Mouse (Mus musculus) thymus, postnatal 10 days (tissue): Measurements from ENCODE around the gene Anapc5.
A peak's percentile ranks its signal among the peaks of the same experiment; 100 is the strongest.

ENCODE experiments used
- DNase-seq, 2 experiments: peaks; one replicate each; pipeline ENCODE4 v3.0.0; 2021; ENCODE audit warnings: low spot score in 2 of 2

Anapc5 gene

DNA sequence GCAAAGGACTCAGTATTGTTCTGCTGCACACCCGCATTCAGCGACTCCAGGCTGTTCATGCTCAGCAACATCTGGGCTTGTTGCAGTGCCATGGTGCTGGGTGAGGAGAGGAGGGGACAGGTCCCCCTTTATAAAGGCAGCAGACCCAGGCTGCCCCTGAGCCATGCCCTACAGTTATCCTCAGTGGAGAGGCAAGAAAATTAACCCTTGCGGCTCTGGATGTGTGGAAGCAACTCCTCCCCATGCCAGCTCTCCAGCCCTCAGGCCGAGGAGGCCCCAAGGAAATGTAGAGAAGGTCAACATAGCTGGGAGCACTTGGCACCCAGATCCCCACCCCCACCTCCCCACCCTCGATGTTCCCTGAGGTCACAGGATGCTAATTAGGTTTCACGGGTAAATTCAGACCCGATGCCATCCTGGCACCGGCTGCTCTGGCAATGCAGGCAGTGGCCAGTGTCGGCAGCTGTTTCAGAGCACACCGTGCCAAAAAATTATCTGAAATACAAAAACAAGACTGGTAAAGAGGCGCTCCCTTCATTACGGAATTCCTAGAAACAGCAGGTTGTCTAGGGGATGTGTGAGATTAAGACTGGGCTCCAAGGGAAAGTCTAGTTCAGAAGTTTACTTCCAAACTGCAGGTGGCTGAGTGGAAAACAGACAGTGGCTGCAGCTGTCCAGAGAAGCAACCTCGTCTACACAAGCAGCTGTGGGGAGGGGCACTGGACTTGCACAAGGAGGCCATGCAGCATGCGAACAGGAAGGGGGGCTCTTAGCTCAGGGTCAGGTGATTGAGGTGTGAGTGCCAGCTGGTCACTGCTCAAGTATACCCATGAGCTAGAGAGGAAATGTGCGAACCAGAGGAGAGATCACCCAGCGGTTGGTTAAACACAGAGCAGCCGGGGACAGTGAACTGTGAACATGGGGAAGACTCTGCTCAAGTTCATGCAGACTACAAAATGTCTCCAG, 21.5 kb downstream of the Anapc5 start:
- no peak for DNase-seq

DNA sequence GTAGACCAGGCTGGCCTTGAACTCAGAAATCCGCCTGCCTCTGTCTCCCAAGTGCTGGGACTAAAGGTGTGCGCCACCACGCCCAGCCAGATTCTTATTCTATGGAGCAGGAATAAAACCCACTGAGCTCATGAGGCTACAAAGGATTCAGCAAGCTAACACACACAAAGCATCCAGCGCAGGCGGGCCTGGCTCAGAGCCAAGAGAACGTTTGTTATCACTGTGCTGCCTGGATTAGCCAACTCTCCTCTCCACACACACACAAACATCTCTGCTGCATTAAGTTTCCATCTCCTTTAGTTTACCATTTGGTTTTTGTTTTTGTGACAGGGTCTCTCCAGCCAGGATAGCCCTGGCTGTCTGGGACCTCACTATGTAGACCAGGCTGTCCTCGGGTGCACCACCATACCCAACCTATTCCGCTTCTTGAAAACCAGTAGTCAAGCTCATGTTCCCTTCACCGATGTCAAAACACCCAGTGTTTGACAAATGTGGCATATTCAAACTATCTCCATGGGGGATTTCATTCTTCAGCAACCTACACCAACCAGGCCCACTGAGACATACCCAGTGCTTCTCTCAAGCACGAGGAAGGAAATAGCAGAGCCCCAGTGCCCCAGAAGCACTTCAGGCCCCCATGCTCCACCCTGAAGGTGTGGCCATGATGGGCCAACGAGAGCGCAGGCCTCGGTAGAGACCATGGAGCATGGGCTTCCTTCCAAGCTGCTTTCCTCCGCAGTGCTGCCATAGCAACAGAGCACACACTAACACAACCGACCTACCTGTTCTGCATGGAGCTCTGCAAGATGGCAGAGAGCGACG, 22.4 kb downstream of the Anapc5 start:
- no peak for DNase-seq

DNA sequence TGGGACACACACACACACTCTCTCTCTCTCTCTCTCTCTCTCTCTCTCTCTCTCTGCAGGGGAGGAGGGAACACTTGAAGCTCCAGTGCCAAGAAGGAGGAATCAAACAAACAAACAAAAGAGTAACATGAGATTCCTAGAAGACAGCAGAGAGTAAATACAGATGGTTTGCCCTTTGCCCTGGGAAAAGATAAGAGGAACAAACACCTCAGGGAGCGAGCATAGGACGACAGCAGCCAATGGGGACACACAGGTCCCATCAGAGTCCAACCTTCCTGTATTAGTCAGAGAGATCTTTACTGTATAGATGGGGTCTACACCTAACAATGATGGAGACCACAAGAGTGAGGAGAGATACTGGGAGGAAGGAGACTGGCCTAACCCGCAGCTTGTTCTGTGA, 23.3 kb downstream of the Anapc5 start:
- no peak for DNase-seq

DNA sequence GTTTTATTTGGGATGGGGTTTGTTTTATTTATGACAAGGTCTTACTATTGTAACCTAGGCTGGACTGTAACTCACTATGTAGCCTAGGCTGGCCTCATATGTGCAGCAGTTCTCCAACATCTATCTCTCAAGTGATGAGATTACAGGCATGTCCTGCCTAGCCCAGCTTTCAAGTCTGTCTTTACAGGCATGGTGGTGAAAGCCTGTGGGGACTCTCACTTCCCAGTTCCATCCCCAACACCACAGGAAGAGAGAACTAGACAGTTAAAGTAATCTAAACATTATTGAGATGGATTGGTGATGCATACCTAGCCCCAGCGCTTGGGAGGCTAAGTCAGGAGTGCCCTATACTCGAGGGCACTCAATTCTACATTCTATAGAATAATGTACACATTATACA, 32.4 kb downstream of the Anapc5 start:
- DNase-seq, result no peak

DNA sequence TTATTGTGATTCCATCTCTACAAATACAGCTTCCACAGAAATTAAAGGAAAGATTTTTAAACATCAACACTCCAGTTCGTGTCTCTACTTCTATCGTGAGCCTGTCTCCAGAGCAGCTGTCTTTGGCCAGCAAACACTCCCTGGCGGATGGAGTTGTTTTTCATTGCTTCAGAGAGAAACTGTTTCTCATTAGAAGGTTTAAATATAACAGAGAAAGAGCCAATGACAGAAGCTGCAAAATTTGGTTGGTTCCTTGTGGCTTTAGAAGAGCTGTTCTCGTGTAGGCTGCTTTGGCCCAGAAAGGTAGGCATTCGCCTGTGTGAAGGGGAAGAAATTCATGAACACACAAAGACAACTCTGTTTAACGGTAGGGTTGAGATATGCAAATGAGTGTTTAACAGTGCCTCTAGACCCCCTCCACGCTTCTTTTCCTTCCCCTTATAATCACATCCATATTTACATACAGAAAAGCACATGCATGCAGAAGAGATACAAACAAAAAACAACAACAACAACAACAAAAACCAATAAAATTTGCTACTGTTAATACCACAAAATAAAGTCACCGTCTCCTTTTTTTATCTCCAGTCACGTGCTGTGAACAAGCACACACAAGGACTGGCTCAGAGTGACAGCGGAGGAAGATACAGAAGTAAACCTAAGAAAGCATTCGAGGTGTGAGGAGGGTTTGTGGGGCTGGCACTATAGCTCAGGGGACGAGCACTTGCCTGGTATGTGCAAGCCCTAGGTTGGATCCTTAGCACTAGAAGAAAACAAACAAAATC, 34.9 kb downstream of the Anapc5 start:
- no peak for DNase-seq

DNA sequence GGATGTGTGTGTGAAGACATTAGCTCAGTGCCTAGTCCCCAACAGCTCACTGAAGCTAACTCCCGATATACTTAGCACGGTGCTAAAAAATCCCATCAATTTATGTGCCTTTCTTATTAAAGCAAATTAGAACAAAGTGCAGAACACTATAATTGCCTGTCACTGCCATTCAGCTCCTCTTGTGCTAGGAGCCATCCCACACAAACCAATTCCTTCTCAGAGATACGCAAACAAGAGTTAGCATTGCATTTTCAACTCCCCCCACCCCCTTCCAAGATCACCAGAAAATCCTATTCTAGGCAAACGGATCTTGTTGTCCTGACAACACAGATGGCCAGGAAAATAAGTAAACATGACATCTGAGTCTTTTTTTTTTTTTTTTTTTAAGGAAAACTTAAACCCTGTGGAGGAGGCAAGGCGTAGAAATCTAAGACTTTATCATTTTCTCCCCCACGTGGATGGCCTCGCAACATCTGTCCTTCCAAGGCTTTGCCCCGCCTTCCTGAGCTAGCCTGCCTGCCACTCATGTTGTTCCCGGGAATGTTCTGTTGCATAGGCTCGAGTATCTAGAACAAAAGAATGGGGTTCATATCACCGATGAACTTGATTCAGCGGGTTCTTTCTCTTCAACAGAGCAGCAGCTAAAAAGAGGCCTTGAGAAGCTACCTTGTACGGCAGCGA, 37.3 kb downstream of the Anapc5 start:
- no peak for DNase-seq

DNA sequence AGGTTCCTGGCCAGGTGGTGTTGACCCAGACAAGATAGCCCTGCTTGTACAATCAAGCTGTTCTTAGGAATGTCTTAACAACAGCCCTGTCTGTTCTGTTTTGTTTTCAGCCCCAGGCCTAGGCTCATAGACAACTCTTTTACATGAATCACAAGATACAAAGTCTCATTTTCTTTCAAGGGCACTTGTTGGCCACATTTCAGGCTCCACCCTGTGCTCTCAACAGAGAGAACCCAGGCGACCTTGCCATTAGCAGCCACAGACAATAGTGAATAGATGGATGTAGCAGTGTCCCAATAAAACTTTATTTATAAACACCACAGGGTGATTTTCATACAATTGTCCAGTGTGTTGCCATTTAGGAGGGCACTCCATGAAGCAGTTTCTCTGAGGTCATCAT, 39.1 kb downstream of the Anapc5 start:
- no peak for DNase-seq

DNA sequence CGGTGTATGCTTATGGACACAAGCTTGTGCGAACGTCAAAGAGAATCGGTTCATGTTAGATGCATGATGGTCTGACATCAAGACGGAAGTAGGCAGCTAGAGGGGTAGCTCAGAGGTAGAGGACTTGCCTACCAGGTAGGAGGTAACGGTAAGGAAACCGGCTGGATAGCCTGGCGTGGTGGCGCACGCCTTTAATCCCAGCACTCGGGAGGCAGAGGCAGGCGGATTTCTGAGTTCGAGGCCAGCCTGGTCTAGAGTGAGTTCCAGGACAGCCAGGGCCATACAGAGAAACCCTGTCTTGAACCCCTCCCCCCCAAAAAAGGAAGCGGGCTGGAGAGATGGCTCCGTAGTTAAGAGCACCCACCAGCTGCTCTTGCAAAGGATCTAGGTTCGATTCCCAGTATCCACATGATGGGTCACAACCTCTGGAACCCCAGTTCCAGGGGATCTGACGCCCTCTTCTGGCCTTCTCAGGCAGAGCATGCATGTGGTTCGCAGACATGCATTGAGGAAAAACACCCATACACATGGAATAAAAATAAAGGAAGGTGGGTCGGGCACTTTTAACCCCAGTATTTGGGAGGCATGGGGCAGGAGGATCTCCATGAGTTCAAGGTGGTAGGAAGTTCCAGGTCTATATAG, 40.2 kb downstream of the Anapc5 start:
- DNase-seq, result no peak

DNA sequence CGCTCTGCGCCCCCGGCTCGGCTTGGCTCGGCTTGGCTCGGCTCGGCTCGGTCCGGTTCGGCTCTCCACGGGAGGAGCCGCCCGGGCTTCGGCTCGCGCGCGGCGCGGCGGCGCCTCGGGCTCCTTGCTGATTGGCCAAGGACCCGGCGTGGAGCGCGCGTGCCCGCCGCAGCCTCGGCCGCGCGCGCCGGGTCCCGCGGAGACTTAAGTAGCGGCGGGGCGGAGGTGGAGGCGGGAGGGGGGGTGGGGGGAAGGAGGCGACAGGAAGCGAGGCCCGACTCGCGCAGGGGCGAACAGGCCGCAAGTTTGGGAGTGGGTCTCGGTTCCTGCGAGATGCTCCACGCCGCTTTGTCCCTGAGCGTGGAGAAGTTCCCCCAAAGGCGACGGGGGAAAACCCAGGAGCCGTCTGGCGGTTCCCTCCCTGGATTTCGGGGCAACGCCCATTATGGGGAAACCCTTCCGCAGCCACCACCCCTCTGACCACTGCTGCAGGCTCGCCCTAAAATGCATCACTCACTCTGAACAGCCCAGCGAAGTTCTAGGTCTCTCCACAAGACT, 41.8 kb downstream of the Anapc5 start, which contains the start of gene Camkk2:
Gene Camkk2, minus strand, starts transcription at position 133 of the 558 bp plus-strand sequence.
- peak; percentile 66 to 80 for DNase-seq

DNA sequence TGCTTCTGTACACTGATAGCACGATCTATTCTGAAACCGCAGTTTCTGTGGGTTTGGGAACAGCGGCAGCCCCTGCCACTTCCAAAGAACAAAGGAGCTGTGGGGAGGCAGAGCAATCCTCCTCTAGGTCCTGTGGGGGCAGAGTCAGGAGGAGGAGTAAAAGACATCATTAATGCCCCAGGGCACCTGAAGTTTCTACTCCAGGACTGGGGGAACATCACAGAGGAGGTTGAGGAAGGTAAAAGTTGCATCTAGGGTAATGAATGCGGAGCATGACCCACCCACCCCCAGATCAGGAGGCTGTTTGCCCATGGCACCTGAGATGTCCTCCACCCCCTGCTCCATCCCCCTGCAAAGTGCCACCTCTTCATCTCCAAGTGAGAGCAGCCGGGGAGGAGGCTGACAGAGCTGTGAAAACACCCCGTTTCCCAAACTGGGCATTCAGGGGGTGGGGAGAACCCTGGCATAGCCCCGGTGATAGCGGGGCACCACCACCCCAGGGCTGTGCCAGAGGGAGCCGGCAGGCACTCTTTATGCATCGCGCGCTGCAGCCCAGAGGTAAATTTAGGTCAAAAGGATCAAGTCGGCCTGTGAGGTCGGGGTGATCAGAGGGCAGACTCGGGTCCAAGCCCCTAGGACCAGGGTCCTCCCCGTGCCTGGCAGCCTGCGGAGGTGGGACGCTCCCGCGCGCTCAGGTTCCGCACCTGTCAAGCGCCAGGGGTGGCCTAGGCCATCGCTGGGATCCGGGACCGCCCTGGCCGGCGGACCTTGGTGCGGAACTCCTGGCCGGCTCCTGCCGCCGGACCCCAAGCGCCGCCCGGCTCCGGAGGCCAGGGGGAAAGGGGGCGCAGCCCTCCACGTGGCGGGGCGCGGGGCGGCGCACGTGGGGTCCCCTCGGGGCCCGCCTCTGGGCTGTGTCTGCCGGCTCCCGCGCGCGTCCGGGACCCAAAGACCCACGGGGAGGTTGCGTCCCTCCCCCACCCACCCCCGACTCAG, 42.6 kb downstream of the Anapc5 start:
- peak; percentile 30 to 35 for DNase-seq

DNA sequence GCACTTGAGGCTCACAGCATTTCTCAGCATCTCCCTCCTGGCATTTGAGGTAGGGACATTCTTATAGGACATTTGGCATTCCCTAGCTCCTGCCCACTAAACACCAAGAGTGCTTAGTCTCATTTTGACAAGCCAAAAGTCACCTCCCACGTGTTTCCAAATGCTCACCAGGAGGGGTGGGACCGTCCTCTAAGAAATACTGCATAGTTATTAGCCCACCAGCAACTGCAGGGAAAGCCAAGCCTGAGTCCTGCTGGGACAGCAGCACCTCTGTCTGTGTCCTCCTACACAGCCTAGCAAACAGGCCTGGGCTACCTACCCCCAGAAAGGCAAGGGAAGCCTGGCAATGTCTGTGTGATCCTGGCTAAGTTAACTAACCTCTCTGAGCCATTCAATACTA, 43.8 kb downstream of the Anapc5 start:
- no peak for DNase-seq

DNA sequence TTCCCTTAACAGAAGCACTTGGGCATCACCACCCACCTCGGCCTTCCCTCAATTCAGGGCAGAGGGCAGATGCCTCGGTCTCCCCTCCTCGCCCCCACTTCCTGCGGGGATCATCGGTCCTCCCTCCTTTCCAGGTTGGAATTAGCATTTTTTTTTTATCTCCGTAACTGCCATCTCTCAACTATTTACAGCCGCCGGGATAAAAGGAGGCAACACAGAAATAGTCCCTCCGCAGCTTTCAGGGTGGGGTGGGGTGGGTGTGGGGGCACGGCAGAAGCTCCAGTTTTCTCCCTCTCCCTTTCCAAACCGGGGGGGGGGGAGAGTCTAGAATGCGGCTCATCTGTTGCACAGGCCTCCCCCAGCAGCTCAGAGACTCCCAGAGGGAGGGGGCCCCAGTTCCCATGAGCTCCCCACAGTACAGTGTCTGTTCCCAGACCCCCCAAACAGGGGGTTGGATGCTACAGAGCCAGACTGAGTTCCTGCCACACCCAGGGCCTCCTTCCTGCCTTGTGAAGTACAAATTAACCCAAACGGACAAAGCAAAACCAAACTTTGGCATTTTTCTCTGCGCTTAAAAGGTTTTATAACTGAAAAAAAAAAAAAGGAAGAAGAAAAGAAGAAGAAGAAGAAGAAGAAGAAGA, 45.4 kb downstream of the Anapc5 start:
- no peak for DNase-seq

DNA sequence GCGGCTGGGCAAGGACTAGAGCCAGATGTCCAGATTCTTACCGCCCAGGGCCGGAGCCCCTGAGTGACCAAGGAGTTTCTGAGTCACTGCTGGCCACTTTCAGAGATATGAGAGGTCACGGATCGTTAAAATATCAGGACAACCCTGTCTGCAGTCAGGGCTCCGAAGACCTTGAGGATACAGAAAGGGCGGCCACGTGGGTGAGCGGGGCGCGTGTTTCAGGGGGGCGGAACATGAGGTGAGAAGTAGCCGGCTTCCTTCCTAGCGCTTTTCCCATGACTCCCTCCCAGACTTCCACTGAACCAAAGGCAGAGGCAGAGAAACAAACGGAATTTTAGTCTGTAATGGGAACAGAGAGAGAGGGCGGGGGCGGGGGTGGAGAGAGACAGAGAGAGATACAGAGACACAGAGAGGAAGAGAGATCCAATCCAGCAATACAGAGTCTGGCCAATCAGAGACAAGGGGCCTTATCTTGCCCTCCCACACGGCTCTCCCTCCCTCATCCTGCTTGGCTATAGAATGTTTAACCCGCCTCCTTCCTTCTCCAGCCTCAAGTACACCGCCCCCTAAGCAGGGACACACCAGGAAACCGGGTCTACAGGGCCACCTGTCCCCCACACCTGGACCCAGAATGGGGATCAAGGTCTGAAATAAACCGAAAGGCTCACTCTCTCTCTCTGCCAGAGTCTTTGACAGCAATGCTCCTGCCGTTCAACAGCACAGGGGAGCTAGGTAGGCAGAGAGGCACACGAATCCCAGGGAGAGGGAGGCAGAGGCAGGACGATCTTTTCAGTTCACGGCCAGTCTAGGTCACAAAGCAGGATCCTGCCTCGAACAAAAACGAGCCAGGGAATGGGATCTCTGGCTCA, 46.2 kb downstream of the Anapc5 start:
- DNase-seq, result no peak

DNA sequence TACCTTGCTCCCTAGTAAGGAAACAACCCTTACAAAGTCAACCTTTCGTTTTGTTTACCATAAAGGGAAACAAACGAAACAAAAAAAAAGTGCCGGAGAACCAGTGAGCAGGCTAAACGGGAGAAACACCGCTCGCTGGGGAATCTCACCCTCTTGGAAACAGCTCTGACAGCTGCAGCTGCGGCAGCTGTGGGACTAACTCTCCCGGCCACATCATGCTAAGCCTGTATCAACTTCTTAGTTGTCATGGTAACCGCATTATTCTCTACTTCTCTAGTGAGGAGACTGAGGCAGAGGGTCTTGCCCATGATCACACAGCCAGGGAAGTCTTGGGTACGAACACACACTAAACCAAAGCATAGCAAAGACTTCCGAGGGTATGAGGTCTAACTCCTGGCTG, 47.4 kb downstream of the Anapc5 start:
- DNase-seq, result no peak

DNA sequence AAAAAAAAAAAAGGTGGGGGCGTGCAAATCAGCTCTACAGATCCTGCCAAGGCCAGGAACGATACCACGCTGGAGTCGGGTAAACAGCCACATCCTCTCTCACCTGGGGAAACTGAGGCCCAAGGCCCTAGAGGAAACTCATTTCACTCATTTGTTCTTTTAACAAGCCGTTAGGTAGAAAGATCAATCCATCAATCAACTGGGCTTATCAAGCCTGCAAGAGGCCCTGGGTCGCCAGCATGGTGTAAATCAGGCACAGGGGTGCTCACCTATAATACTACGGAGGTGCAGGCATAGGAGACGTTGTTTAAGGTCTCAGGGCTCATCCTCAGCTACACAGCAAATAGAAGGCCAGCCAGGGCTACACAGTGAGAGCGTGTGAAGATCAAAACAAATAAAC, 49.7 kb downstream of the Anapc5 start:
- no peak for DNase-seq

DNA sequence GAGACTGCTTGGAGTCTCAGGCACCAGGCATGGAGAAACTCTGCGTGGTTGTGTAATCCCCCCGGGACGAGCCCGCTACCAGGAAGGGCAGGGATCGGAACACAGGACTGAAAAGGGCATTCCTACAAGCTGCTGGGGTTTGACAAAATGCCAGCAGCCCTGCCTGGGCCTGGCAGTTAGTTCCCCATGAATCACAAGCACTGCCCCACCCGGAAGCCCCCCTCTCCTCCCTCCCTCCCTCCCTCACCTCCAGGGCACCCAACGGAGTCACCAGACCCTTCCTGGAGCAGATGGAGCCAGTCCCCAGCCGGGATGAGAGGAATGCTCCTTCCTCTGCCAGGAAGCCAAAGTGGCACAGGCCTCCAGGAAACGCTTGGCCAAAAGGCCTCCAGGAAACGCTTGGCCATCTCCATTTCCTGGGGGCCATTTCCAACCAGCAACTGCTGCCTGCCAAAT, 50.3 kb downstream of the Anapc5 start:
- no peak for DNase-seq

DNA sequence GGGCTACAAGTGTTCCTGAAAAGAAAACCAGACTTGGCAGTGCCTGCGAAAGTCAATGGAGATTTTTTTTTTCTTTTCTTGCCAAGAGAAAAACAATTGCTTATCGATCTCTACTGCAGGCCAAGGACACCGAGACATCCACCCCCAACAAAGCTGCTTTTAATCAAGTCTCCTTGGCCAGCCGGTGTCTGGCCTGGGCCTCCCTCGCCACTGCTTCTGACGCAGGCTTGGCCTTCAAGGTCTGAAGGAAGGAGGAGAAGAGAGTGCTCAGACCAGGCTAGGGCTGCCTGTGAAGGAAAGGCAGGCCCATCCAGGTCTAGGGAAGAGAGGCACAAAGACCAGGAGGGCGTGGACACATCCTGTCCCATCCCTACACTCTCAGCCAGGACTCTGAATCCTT, 50.8 kb downstream of the Anapc5 start:
- DNase-seq, result no peak

DNA sequence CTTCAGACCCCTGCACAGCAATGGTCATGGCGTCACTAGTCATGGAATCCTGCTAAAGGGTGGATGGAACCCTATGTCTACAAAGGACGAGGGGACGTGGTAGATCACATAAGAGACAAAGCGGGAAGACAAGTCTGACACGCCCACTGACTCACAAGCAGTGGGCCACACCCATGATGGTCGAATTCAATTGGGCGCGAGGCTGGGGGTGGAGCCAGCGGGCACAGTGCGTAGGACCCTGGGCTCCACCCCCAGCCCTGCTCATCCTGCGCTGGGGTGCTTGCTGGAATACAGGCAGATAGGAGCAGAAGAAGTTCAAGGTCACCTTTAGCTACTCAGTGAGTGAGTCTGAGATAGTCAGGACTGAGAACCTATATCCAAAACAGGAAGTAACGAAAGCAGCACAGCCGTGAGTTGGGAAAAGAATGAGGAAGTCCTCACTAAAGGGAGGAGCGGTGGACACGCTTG, 52.0 kb downstream of the Anapc5 start:
- no peak for DNase-seq
